Mouse (Mus musculus) lung, postnatal 36 days (tissue): ENCODE measurements around the gene Ttc37.

Source experiments
- DNase-seq: peaks from one replicate; pipeline ENCODE4 v3.0.0; 2022; ENCODE audit warnings: mixed read lengths

Gene Ttc37

DNA sequence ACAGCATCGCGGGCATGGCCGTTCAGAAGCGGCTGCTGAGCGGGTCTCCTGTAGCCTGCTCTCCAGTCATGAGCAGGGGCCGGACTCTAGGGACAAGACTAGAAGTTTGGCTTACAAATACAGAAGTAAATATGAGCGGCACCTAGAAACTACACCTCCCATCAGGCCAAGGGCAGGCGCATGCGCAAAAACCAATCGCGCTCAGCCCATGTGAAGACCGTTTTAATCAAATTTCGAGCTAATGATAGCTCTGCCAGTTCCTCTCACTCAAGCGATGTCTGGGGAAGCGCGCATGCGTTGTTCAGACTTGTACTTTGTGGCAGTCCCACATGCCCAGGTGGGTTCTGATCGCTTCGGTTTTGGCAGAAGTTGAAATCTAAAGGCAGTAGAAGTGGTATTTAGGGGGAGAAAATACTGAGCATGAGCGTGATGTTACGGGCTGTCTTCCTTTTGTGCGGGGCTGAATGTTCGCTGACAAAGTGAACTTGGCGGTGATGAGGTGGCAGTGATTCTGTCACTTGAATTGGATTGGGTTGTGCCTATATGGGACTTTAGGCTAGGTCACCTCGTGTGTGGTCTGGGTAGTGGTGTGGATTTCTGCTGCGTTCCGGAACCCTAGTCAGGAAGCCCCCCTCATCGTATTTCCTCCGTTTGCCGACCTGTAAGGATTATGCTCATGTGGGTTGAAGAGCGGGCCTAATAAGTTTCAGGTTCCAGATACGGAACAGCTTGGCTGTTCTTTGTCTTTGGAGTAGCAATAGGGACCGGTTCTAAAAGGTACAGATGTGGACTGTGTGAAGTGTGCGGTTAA is at the start of gene Ttc37, which contains the start of gene Arsk:
Gene Ttc37 (plus strand): TSS at position 242 of the 811 bp plus-strand sequence.
Gene Arsk (minus strand): TSS at position 168 of the 811 bp plus-strand sequence.
- DNase-seq = peak; percentile 95

DNA sequence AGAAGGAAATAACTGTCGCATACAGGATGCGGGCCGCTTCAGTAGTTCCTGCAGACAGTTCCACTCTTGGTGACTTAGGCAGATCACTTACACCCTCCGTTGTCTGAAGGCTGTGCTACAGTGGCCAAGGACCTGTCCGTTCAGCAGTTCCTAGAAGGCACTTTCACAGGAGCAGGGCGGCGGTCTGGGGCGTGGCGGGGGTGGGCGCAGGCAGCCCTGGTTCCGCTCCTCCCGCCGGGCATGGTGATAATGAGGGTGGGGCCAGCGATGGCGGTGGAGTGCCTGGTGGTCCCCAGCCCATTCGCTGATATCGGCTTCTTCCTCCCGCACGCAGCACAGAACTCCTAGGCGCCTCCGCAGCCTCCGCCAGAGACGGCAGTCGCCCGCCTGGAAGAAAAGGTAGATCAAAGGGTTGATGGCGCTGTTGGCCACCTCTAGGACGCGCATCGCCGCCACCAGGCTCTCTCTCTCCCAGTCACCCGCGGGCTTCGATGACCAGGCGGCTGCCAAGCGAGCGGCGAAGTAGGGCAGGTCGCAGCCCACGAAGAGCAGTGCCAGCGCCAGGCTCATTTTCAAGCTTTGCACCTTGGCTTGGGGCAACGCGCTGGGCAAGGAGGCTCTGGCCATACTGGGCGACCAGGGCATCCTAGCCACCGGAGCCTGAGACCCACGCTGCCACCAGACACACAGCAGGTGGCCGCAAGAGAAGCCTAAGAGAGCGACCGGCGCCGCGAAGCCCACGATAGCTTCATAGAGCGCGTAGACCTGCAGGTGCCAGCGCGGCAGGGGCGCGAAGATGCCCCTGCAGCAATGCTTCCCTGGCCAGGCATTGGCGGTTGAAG is 42.9 kb upstream of the Ttc37 start:
- peak; percentile 14 for DNase-seq

- DNase-seq = peak; percentile 67
Measured at GRCm38 (mm10) chr13:76056261-76056724, 42.2 kb upstream of the Ttc37 start.

DNA sequence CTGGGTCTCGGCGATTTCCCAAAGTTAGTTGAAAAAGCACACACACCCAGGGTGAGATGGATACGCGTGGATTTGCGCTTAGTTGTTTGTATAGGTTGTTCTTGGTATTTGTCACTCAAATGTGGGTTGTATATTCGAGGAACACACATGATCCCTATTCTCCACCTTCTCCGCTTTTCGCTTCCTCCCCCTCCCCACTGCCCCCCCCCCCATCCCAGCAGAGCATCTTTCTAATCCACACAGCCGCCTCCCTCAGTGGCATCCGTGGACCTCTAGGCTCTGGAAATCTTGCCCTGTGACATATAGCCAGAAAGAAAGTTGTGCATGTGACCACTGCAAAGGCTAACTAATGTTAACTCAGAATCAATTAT is 41.7 kb upstream of the Ttc37 start, which contains the start of gene Gpr150:
Gene Gpr150 (minus strand): TSS at position 101 of the 371 bp plus-strand sequence.
- no peak for DNase-seq

GRCm38 (mm10) chr13:76057267-76058069 is 41.1 kb upstream of the Ttc37 start:
- DNase-seq = no peak

DNA sequence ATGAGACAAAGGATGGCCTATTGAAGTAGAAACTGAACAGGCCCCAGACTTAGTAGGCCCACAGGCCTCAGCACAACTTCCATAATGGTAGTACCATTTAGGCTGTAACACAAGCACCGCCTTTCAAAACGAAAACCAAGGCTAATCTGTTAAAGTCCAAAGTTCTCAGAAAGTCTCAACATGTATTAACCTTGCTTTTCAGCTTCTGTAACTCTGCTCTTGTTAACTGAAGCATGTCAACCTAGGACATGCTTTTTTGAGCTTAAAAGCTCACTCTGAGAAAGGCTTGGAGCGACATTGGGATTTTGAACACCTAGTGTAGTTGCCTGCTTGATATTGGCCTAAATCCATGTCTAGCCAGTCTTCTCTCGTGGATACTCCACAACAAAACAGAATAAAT is 38.9 kb upstream of the Ttc37 start:
- no peak for DNase-seq

DNA sequence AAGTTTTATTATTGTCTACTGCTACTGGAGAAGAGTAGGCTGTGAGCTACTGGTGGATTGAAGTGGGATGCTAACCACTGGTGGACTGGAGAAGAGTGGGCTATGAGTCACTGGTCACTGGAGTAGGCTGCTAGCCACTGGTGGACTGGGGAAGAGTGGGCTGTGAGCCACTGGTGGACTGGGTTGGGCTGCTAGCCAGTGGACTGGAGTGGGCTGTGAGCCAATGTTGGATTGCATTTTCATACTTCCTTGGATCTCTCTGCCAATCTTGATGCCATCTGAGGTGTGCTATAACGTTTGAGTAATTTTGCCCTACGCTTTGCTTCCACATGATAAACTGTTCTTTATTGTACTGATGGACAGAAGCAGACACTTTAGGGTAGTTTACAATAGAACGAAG is 36.4 kb upstream of the Ttc37 start:
- DNase-seq = no peak

DNA sequence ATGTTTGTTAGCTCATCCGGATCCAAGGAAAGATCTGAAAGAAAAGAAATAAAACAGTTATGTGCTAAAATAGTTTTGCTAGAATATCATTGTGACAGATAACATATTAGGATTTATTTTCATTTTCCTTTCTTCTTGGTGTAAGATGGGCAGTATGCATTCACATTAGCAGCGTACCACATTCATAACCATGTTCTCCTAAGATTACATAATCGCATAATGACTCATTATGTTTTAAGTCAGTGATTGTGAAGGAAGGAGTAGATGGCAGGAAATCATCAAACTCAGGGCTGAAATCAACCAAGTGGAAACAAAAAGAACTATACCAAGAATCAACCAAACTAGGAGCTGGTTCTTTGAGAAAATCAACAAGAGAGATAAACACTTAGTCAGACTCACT is 36.0 kb upstream of the Ttc37 start:
- no peak for DNase-seq

DNA sequence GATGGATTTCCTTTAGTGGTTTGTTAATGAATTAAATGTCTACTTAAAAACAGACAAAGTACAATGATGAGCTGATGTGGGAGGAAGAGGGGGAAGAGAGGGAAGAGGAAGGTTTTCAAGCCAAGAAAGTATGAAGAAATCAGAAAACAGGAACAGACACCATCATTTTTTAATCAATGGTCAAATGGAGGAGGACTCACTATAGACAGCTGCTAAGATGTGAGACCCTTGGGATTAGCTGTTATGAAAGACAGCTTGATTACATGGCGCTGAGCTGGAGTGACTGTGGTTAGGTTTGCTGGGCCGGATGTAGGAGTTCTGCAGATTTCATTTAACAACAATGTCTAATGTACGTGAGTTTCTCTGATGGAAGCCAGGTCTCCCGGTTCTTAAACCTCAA is 35.0 kb upstream of the Ttc37 start:
- DNase-seq = no peak

GRCm38 (mm10) chr13:76064363-76064945 is 34.1 kb upstream of the Ttc37 start:
- no peak for DNase-seq

GRCm38 (mm10) chr13:76074323-76074722 is 24.2 kb upstream of the Ttc37 start:
- no peak for DNase-seq

GRCm38 (mm10) chr13:76098116-76098492 is 430 bp upstream of the Ttc37 start:
- peak; percentile 59 for DNase-seq

GRCm38 (mm10) chr13:76101989-76102388 is 3.5 kb downstream of the Ttc37 start:
- no peak for DNase-seq

DNA sequence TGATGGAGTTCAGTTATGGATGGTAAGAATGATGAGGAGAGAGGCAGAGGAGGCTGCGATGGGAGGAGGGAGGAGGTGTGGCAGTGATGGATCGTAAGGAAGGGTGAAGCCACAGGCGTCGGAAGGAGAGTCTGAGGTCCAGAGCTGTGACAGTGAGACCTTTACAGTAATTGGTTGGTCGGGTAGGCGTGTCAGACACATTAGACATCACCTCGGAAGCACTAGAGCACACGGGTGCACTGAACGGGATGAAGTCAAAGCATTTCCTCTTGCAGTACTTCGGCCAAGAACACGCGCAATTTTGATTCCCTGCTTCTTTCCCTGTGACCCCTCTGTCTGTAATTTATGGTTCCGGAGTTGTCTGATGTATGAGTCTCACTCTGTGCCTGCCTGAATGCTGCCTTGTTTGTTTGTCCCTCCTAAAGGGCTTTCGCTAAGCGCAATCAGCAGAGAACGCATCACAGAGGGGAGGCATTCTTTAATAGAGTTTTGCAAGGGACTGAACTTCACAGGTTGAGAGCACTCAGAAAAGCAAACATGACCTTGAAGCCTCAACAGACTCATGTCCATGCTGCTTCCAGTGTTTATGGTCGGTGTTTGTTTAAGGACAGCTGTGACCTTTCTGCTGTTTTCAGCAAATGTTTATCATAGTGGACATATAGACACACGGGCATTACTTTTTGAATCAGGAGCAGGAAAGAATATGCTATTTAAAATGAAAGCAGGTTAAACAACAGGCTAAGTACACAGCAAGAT is 10.7 kb downstream of the Ttc37 start:
- DNase-seq = no peak

DNA sequence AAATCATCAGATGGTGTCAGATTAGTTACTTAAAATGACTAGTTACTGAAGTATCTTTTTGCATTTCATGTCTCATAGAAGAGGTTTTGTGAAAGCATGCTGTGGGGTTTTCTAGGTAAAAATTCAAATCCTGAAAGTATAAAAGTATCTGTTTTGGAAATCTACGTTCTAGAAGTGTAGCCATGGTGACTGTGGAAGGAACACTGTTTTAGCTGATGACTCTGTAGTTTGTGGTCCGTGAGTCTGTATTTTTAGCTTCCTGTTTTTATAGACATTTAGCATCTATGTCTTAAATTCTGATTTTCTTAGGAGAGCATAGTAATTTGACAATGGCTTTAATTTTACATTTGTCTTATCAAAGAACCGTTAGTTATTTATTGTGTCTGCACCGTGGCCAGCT is 30.3 kb downstream of the Ttc37 start:
- no peak for DNase-seq

GRCm38 (mm10) chr13:76132415-76132814 is 33.9 kb downstream of the Ttc37 start:
- no peak for DNase-seq

GRCm38 (mm10) chr13:76138862-76139261 is 40.3 kb downstream of the Ttc37 start:
- no peak for DNase-seq

GRCm38 (mm10) chr13:76141117-76141808 is 42.7 kb downstream of the Ttc37 start:
- DNase-seq = peak; percentile 41

GRCm38 (mm10) chr13:76150483-76150882 is 51.9 kb downstream of the Ttc37 start:
- no peak for DNase-seq

- DNase-seq = no peak
Measured at GRCm38 (mm10) chr13:76157099-76157498, 58.6 kb downstream of the Ttc37 start.

GRCm38 (mm10) chr13:76157508-76157907 is 59.0 kb downstream of the Ttc37 start:
- DNase-seq = no peak
